Mouse (Mus musculus) CD4-positive, CD25-positive, alpha-beta regulatory T cell, adult 9 weeks (primary cell): Measurements from ENCODE around the gene Fgfr1op. TPM values are rescaled to one million over a fixed set of nuclear protein-coding genes. Genes with fewer than 3 reads are reported as not detected.

ENCODE experiments used
- polyA plus RNA-seq: library from polyadenylated mRNA; unstranded; fragments of 100-300 nt; shearing (Covaris generic); gene quantifications from one replicate; pipeline ENCODE4 v1.2.1, GENCODE M21; 2017

The Fgfr1op gene
- 34.0 TPM for polyA plus RNA-seq

DNA sequence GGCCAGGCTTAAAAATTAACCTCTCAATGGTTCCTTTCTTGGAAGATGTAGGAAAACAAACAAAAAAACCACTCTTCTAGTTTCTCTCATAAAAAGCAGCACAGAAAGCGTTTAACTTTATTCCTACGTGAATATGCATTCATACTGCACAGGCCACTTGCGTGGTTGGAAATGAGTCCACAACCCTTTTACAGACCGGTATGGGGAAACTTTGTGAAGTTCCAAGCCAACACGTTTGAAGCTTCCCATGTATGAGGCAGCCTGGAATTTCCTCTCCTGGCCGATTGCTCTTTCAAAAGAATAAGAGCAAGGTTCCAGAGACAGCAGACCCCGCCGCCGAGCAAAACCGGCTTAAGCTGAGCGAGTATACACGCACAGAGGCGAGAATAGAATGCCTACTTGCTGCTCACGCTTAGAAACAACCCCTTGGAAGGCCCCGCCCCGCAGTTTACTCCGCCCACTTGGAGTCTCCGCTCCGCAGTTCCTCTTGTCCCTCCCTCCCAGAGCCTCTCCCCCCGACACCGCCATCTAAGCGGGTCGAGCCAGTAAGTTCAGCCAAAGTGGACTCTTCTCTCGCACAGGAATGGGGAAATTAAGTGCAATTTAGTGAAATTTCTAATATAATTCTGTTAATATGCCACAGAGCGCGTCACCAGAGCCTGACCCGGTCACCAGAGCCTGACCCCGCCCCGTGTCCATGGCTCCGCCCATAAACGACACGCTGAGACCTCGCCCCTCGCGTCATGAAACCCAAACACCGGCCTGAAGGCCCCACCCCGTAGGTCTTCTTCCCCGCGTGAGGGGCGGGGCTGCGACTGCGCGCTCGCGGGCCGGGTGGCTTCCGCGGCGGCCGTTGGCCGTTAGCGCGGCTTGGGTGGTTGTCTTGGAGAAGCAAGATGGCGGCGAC, at the start of gene Fgfr1op:
TSS of gene Fgfr1op (plus strand) at position 801 of the 907 bp plus-strand sequence.

DNA sequence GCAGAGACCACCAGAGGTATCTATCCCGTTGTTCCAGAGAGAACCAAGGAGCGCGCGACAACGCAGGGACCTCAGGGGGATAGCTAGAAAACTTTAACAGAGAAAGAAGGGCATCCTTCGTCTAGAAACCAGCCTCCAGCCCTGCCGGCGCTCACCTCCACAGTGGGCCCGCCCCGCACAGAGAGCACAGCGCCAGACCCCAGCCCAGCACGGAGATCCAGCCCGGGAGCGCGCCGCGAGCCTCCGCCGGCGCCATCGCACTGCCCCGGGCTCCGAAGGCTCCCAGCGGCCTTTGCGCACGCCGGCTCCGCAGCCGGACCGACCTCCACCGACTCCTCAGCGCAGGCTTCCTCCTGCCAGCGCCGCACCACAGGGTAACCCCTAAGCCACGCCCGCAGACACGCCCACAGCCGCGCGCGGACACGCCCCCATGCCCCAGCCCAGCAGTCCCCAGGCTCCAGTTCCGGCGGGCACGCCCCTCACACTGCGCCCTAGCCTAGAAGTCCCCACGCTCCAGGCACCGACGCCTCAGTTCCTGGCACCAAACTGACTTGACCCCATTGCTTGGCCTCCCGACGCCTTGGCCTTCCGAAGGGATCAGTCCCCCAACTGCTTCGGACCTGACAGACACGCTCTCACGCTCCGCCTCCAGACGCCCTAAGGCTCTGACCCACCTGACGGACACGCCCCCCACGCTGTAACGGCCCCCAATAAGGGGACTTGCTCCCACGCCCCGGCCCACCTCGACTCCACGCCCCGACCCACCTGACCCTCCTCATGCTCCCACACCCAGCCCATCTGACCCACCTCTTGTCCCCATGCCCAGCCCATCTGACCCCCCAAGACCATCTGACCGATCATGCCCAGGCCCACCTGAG, 17.6 kb upstream of the Fgfr1op start, which contains the start of the genes Gm49673 and Rnaset2a:
TSS of gene Gm49673 (minus strand) at position 350 of the 878 bp plus-strand sequence.
TSS of gene Rnaset2a (minus strand) at position 659 of the 878 bp plus-strand sequence.

DNA sequence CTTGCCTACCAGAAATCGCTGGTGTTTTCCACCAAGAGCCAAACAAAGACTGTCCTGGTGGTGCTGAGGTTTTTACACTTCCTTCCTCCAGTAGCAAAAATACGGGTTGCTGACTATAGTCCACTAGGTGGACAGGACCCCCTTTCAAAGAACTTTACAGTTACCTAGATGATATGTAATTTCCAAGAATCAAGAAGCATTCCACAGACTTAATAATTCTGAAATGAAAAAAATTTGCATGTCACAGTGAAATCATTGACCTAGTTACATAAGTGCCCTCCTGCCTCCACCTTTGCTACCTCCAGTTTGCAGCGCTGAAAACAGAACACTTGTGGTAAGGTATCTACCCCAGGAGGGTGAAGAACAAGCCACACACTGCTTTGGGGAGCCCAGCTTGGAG, 70.4 kb downstream of the Fgfr1op start, which contains the start of gene Ccr6:
TSS of gene Ccr6 (plus strand) at position 301 of the 400 bp plus-strand sequence.

Other genes with a start within 250 kb of the Fgfr1op start
- gene Tagap, start 239.5 kb upstream of the Fgfr1op start, polyA plus RNA-seq: 180 TPM
- gene Rsph3a, start 219.9 kb upstream of the Fgfr1op start, polyA plus RNA-seq: 26.7 TPM
- not detected for gene Gm49673, start 17.7 kb upstream of the Fgfr1op start, polyA plus RNA-seq
- gene Rnaset2a, start 17.4 kb upstream of the Fgfr1op start, polyA plus RNA-seq: 23.2 TPM
- 52.0 TPM for gene Ccr6, start 70.5 kb downstream of the Fgfr1op start, polyA plus RNA-seq
- gene Mpc1, start 117.4 kb downstream of the Fgfr1op start, polyA plus RNA-seq: 187 TPM
- 209 TPM for gene Sft2d1, start 145.6 kb downstream of the Fgfr1op start, polyA plus RNA-seq
- 0.11 TPM for gene Prr18, start 172.0 kb downstream of the Fgfr1op start, polyA plus RNA-seq
- gene T2, start 190.5 kb downstream of the Fgfr1op start, polyA plus RNA-seq: not detected